Mouse (Mus musculus) T-helper 2 cell (primary cell): ENCODE results near the gene Pisd.
"Not testable (repeated sequence)": the region's sequence is repeated elsewhere in the genome, so short reads cannot be mapped to it uniquely, and the experiment has no call there.

Experiments
- in situ Hi-C: fragments of 300-600 bp; cut with MboI, MseI; formaldehyde crosslinking; loops from one replicate; pipeline ENCODE4 v1.15.1; 2025; ENCODE audit warnings: high pct_unique_total_duplicates

Pisd gene

DNA sequence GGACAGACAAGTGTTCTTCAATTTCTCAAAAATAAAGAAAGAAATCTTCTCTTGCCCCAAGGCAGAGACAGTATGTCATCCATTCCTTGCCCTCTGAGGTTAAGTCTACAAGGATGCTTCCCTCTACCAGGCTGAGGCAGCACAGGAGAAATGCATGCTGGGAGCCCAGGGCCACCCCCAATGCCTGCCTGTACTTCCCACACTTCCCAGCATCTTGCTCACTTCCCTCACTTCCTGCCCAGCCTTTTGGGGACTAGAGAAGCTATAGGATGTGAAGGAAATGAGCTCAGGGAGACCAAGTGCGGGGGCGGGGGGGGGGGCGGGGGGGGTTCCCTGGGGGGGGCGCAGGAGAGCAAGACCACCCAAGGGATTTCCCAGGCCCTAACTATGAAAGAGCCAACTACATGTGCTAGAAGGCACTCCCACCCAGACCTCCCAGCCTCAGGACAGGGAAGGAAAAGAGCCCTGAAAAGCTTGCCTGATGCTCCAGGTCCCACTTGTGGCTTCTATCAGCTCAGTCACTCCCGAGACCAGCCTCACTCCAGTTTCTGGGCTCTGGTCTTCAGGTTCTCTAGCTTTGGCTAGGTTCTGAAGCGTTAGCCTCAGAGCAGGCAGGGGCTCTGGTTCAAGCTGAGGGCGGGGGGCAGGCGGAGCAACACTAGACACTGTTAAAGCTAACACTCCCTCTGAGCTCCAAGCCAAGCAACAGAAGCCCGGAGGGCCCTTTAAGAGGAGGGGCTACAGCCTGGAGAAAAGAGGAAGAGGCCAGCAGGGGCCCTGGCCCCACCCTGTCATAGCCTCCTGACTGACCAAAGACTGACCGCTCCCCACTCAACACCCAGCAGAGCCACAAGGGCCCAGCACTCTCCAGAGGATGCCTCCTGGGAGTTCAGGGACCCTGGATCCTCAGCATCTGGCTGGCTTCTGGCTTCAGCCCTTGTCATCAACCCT, 39.5 kb downstream of the Pisd start:
- in situ Hi-C loops, result no loop called here

DNA sequence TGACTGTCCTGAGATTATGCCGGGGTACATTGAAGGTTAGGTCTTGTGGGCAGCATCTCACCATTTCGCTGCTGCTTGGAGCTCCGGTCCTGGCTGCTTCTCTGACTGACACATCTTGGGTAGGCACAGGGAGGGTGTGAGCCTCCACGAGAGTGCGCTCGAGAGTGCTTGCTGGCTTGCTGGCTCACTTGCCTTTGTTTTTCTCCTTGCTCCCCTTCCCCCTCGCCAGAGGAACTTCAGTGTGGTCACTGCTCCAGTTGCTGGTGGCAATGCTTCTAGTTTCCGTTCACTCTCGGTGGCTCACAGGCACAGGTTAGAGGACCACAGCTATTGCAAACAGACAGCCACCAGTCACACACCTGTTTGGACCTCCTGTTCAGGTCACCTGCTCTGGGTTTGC, 43.3 kb downstream of the Pisd start:
- in situ Hi-C loops, result no loop called here

DNA sequence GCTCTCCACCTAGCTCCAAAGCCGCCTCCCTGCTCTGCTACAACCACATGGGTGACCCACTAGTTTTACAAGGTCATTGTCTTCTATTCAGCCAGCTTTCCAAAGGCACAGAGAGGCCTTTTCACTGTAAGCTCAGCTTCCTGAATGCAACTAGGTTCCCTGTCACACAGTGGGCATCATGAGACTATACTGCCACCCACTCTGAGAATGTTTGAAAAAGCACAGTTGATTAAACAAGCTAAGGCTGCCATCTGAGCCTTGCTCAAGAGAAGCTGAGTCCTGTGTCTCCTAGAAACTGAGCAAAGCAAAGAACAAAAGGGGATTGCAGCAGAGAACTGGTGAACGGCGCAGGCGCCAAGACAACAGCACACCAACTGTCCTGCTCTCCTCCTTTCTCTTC, 44.1 kb downstream of the Pisd start:
- in situ Hi-C loops, result not testable (repeated sequence)

DNA sequence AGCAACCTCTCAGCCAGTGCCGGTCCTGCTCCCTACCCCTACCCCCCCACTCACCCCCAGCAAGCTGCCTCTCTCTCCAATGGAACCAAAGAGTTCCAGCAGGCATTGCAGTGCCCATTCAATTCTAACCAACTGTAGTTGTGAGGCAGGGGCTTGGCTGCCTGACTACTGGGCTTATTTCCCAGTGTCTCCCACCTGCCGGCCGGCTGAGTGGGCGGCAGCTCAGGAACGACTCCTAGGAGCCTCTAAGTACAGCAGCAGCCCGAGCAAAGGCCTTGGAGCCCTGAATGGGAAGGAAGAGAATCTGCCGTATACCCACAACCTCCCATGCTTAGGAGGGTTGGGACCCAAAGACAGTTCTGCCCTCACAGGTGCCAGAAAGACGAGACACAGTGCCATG, 44.6 kb downstream of the Pisd start:
- in situ Hi-C loops, result not testable (repeated sequence)

DNA sequence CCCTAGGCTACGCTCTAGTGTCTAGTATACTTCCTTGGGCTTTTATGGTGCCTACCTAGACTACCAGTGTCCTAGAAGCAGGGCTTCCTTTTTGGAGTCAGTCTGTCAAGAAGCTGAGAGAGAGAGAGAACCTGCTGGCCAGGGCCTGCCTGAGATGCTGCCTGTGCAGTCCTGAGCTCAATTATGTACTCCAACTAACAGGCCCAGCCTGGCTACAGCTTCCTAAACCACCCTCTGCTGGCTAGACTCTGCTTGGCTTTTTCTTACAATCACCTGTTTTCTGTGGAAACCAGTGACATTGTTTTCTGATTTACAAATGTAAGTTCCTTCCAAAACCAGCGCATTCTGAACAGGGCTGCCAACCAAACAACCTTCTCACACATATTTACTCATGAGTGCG, 45.3 kb downstream of the Pisd start:
- in situ Hi-C loops, result no loop called here

DNA sequence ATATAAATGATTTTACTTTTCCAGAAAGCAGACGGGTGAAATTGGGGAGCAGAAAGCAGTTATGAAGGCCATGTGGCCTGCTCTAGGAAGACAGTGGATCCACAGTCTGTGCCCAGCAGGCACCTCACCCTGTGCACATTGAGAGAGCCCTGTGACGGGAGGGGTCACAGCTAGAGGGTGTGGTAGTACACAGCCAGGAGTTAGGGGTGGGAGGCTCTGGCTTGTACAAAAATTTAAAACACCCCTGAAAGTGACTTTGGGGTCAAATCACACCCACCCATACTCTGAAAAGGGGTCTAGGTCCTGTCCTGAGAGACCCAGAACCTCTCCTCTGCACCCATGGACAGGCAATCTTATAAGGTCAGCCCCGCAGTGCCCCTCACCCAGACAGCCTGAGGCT, 48.7 kb downstream of the Pisd start:
- in situ Hi-C loops, result not testable (repeated sequence)

DNA sequence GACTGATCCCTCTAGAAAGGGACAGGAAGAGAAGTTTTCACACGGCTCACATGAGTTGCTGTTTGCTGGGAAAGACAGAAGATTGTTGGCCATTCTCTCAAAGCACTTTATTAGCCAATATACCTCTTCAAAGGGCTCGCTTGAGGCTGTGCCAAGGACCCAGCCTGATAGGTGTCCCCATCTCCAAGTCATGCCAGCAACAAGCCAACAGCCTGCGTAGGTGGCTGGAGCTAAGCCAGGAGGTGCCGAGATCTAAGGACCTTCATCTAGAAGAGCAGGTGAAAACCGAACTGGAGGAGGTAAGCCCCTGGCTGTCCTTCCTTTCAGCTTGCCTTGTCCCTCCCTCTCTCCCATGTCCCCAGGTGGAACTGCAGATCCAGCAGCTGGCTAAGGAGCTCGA, 49.7 kb downstream of the Pisd start:
- in situ Hi-C loops, result no loop called here

DNA sequence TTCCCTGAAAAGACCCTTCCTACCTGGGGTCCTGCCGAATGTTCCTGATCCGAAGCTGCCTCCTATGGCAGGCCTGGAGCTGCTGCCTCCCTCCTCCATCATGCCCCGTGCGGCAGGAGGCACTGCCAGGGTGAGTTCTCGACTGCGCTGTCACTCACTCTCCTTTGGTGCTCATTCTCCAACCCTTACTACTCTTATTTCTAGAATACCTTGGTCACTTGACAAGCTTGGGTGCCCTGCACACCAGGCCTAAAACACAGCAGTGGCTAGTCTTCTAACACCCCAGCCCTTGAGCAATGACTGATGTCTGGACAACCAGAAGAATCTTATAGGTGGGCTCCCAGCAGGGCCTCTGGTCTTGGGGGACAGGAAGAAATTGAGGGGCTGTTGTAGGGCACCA, 51.6 kb downstream of the Pisd start:
- in situ Hi-C loops, result not testable (repeated sequence)

DNA sequence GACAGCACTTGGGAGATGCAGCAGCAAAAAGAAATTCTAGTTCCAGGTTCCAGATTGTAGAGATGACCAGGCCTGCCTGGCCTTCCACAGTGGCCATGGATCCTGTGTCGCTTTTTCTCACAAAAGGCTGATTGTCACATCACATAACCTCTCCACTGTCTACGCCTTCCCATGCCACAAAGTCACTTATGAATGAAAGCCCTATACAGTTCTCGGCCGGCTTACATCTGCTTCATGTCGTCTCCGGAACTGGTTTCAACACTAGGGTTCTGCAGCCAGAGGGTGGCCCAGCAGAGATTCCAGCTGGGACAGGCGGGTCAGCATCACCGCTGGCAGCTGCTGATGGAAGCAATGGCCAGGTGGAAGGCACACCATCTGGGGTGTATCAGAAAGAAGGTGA, 56.6 kb downstream of the Pisd start:
- in situ Hi-C loops, result no loop called here

DNA sequence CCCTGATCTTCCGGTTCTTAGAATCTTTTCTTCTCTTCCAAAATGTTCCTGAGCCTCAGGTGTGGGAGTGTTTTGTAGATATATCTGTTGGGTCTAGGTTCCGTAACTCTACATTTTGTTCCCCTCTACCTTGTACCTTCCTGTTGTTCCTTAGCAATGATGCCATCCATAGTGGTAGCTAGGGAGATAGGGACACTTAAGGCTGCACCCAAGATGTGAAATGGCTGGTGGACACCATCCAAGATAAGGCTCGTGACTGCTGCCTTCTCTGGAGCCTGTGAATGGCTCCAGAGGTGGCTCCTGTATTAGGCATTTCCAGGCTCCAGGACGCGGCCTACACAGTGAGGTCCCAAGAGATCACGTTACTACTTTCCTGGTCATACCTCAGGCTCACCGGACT, 57.1 kb downstream of the Pisd start:
- in situ Hi-C loops, result no loop called here

DNA sequence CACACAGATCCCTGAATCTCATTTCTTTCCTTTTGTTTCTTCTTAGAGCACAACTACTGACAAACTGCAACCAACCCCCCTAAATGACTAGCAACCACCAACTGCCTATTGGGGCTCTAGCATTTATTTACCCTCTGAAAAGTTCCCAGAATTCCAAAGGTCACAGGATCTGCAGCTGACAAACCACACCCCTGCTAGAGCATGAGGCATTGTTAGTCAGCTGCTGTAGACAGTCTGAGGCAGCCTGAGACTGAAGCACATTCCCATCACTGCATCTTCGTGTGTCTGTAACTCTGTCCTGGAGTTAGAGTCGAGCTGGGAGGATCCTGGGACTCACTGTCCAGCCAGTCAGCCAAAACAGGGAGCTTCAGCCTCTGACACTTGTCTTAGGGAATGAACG, 60.0 kb downstream of the Pisd start:
- in situ Hi-C loops, result not testable (repeated sequence)

DNA sequence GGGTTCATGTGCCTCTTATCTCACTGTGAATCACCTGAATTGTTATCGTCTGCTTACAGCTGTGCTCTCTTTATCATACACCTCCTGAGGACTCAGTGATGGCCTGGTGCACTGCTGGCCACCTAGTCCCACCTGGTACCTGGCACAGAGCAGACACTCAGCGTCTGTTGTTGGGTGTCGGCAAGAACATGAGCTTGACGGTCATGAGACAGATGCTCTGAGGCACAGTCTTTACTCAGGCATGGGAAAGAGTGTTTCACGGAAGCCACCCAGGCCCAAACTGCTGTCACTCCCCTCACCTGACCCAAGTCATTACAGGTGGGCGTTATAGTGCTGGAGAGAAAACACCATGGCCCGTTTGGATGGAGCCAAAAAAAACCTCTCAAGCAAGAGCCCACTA, 61.5 kb downstream of the Pisd start:
- in situ Hi-C loops, result no loop called here

DNA sequence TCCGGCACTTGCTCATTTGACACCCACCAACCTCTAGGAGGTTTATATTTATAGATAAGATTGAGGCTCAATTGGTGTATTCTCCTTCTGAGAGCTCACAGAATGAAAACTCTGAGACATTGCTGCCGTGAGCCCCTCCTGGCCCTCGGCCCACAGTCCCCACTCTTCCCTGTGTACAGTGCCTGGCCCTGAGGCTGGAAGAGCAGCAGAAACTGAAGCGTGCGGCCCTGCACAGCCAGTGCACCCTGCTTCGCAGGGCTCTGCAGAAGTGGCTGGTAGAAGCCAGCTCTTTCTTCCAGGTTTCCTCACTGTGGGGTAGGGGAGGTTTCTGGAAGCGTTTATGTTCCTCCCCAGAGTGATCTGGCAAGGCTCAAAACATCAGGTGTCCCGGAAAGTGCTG, 62.7 kb downstream of the Pisd start:
- in situ Hi-C loops, result not testable (repeated sequence)

DNA sequence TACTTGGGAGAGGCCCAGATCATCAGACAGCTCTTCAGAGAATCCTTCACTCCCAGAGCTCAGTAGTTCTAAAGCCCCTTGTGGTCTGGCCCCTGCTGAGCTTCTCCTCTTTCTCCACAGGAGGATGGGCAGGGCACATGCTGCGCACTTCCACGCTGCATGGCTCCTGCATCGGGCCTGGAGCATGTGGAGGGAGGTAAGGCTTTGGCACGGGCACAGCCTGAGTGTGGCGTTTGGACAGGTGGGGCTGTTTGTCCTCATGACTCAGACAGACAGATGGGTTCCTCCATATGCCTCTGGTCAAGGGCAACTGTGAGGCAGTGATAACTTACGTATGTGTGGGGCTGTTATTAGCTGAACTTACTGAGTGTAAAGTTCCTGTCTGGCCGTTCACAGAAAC, 63.2 kb downstream of the Pisd start:
- in situ Hi-C loops, result no loop called here

DNA sequence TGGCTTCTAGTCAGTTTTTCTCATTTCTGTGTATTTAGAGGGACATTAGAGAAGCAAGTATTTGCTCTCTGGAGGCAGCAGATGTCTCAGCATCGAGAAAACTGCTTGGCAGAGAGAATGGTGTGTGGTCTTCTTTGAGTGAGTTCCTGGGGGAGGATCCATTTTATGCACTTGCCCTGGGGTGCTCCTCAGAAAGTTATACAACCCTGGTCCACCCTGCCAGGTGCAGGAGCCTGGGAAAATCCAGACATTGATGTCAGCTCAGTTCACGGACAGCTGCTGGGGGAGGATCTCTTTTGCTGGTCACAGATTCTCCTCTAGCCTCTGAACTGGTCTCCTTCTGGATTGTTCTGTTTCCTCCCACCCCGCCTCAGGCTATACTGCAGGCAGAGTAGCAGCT, 64.1 kb downstream of the Pisd start:
- in situ Hi-C loops, result no loop called here

DNA sequence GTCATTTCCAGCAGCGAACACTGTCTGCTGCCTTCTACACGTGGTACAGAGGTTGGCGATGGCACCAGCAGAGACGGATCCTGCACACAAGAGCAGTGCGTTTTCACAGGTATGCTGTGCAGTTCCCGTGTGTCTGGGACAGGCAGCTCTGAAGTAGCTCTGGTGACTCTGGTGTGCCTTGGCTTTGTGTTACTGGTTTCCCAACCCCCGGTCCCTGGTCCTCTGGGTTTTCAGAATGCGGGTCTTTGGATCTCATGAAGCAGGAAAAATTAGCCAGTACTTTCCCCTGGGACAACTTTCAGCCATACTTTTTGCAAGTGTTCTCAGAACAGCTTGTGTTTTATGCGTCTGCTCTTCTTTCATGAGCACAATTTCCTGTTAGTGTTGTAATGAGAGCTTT, 65.0 kb downstream of the Pisd start:
- in situ Hi-C loops, result no loop called here

DNA sequence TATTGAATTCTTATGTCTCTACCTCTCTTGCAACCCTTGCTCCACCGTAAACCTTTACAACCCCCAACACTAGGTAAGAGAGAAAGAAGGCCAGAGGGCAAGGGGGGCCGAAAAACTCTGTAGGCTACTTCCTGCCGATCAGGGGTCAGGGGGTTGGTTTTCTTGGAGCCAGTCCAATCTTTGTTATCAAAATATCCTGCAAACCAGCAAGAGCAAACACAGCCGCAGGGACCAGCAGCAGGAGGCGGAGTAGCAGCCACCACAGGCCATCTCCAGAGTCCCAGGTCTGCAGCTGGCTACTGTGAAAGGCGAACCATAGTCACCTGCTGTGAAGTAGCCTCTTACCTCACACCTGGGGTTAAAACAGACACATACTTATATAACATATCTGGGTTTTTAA, 66.5 kb downstream of the Pisd start:
- in situ Hi-C loops, result loop anchor here (10.0 kb wide), 1 partner anchor 556 kb away; the partner anchor contains the start of gene Ctbp1

DNA sequence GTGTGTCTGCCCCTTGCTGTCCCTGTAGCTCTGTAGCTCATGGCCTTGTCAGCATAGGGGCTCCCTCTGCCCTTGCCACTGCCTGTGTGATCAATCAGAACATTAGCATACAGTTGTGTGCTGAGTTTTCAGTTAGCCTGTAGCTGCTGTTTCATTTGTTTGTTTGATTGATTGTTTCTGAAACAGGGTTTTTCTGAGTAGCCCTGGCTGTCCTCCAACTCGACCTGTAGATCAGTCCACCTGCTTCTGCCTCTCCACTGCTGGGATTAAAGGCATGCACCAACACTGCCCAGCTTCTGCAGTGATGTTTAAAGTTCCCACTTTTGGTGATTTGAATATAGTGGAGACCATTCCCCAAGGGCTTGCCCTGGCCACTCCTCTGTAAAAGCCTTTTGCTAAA, 67.7 kb downstream of the Pisd start:
- in situ Hi-C loops, result loop anchor here (10.0 kb wide), 1 partner anchor 557 kb away; the partner anchor contains the start of gene Ctbp1

DNA sequence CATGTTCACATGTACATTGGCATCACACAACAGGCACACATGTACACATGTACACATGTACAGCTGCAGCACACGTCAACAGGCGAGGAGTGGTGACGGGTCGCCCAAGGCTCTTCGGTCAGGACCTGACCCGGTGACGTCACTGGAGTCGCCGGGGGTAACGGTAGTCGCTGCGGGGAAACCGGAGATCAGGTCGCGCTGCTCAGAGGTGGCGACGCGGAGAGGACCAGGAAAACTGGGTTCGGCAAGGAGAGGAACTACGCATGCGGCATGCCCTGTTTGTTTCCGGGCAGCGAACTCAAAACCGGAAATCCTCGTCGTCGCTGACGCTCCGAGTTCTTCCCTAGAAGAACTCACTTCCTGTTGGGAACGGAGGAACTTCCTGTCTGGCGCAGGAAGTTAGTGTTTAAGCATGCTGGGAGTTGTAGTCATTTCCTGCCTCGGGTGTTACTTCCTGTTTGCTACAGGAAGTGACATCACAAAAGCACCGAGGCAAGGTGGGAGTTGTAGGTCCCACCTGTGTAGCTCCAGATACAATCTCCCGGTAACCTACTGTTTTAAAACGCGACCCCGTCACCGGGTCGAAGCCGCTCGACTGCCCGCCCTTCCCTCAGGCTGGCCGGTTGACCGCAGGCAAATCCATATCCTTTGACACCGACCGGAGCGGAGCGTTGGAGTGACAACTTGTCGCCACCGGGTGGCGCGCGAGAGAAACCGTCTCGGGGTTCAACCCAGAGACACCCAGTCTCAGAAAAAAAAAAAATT, 71.6 kb downstream of the Pisd start:
- in situ Hi-C loops, result loop anchor here (10.0 kb wide), 1 partner anchor 561 kb away; the partner anchor contains the start of gene Ctbp1

DNA sequence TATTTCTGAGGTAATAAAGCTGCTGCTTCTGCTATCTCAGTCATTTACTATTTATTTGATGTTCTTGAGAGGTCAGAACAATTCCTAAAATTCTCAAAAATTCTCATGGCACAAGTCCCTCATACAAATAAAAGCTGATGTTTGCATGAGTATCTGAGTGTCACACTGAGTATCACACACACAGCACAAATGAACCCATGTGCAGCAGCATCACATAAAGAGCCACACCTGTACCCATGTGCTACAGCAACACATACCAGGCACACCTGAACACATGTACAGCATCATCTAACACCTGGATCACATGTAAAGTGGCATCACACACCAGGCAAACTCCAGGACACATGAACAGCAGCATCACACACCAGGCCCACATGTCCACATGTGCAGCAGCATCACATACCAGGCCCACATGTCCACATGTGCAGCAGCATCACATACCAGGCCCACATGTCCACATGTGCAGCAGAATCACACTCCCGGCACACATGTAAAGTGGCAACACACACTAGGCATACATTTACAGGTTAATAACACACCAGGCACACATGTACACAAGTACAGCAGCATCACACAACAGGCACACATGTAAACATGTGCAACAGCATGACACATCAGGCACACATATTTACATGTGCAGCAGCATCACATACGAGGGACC, 72.3 kb downstream of the Pisd start:
- in situ Hi-C loops, result loop anchor here (10.0 kb wide), 1 partner anchor 562 kb away; the partner anchor contains the start of gene Ctbp1

DNA sequence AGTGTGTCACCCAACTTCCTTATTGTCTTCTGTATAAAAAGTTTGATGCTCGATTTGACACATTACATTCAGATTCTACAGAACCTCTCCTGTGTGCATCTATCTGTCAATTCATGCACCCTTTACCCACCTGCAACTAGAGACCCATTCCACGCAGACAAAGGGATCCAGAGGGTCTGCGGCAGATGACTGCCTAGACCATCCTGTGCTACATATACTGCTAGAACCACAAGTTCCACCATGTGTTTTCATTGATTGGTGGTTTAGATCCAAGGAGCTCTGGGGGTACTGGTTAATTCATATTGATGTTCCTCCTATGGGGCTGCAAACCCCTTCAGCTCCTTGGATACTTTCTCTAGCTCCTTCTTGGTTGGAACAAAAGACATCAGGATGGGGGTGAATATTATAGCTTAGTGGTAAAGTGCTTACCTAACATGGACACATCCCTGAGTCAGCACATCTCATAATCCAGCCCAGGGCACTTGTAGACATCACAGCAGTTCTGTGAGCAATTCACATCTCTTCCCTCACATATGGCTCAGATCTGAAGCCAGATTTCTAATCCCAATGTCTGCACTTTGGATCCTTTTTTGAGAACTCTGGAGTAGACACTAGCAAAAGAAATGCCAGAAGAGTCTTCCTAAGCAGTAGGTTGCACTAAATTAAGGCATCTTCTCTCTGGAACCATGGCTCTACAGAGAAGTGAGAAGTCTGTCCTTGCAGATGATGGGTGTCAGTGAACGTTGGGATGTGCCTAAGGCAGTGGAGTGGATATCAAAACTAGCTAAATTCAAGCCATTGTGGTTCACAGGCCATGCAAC, 73.0 kb downstream of the Pisd start:
- in situ Hi-C loops, result loop anchor here (10.0 kb wide), 1 partner anchor 562 kb away; the partner anchor contains the start of gene Ctbp1
